Mouse (Mus musculus) midbrain, embryonic 15.5 days (tissue): Measurements from ENCODE around the gene Bbs9. TPM values are rescaled to one million over a fixed set of nuclear protein-coding genes. Genes with fewer than 3 reads are reported as not detected.

Experiments
- ATAC-seq: fragments of 200-750 bp; cut with Nextera tagmentation; replicated peaks from 2 replicates; pipeline ENCODE4 v1.8.0; 2017; ENCODE audit warnings: moderate TSS enrichment
- H3K27ac ChIP-seq: fragments of 300-500 bp; sonication (generic); 2 replicates; pipeline ENCODE4 v1.5.1; 2015; ENCODE audit warnings: mild to moderate bottlenecking, inconsistent platforms
- H3K27me3 ChIP-seq: fragments of 300-500 bp; sonication (generic); replicated peaks from 2 replicates; pipeline ENCODE4 v1.6.1; 2015; ENCODE audit warnings: inconsistent platforms
- H3K36me3 ChIP-seq: fragments of 300-500 bp; sonication (generic); replicated peaks from 2 replicates; pipeline ENCODE4 v1.6.1; 2015; ENCODE audit warnings: inconsistent platforms
- H3K4me1 ChIP-seq: fragments of 300-500 bp; sonication (generic); 2 replicates; pipeline ENCODE4 v1.6.1; 2015; ENCODE audit warnings: inconsistent platforms
- H3K4me2 ChIP-seq: fragments of 300-500 bp; sonication (generic); 2 replicates; pipeline ENCODE4 v1.6.1; 2015; ENCODE audit warnings: inconsistent platforms, mild to moderate bottlenecking, moderate library complexity
- H3K4me3 ChIP-seq: fragments of 300-500 bp; sonication (generic); 2 replicates; pipeline ENCODE4 v1.5.1; 2015; ENCODE audit warnings: mild to moderate bottlenecking, inconsistent platforms
- H3K9ac ChIP-seq: fragments of 300-500 bp; sonication (generic); 2 replicates; pipeline ENCODE4 v1.6.1; 2015; ENCODE audit warnings: mild to moderate bottlenecking, inconsistent platforms
- H3K9me3 ChIP-seq: fragments of 300-500 bp; sonication (generic); 2 replicates; pipeline ENCODE4 v1.6.1; 2016; ENCODE audit warnings: inconsistent platforms
- WGBS: fragments of 180-500 bp; shearing (Covaris S2); methylation state at CpG from one replicate; pipeline ENCODE4 v1.1.7; 2015; ENCODE audit warnings: mixed read lengths; 5-methylcytosine and 5-hydroxymethylcytosine counted together
- polyA plus RNA-seq: library from polyadenylated mRNA; unstranded; fragments of >200 nt; fragmentation: Nextera tagmentation; extraction: Ambion mirVana; gene quantifications from 2 replicates; pipeline ENCODE4 v1.2.1, GENCODE M21; 2015

The Bbs9 gene
- polyA plus RNA-seq, 1 experiment from 2014 or later: 25.0 TPM

GRCm38 (mm10) chr9:22759241-22759640, 283.7 kb downstream of the Bbs9 start:
- Histone ChIP-seq H3K4me1 (no peaks in the 10 kb centered on the region), H3K4me3 (no peak overlapping the region), H3K9ac (no peak overlapping the region), H3K36me3 (no peaks in the 10 kb centered on the region), H3K27me3 (no peaks in the 10 kb centered on the region), H3K9me3 (no peaks in the 10 kb centered on the region), H3K4me2 (no peak overlapping the region), H3K27ac (no peak overlapping the region)
- WGBS: 62% methylated on average over 3 of the region's 3 CpGs
- ATAC-seq: no peak

- H3K27me3 ChIP-seq: no peaks in the 10 kb centered on the region
- 69% methylated on average over 4 of the region's 4 CpGs for WGBS
- no peak overlapping the region for H3K9ac ChIP-seq
- H3K9me3 ChIP-seq: no peaks in the 10 kb centered on the region
- no peaks in the 10 kb centered on the region for H3K4me1 ChIP-seq
- no peak overlapping the region for H3K4me3 ChIP-seq
- ATAC-seq: no peak
- H3K27ac ChIP-seq: no peak overlapping the region
- H3K36me3 ChIP-seq: no peaks in the 10 kb centered on the region
- H3K4me2 ChIP-seq: no peak overlapping the region
Observed at GRCm38 (mm10) chr9:22760376-22760775, 284.9 kb downstream of the Bbs9 start.

DNA sequence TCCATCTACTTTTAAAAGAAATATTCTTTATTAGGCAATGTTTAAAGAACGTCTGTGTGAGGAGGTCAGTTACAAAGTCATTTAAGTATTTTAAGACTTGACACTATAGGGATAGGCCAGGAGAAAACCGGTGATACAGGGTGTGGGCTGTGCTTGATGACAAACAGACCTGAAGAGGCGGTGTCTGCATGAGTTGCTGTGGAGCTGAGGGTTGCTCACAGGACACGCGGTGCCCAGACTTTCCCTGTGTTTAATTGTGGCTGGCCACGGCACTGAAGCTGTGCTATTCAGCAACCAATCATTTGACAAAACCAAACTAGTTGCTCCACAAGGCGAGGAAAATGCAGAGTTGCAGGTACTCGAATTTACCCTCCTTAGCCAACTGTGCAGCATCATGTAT, 286.0 kb downstream of the Bbs9 start:
- H3K4me3 ChIP-seq: no peak overlapping the region
- H3K4me1 ChIP-seq: no peaks in the 10 kb centered on the region
- H3K9me3 ChIP-seq: no peaks in the 10 kb centered on the region
- H3K9ac ChIP-seq: no peak overlapping the region
- no peak for ATAC-seq
- no peak overlapping the region for H3K27ac ChIP-seq
- H3K36me3 ChIP-seq: no peaks in the 10 kb centered on the region
- 86% methylated on average over 8 of the region's 8 CpGs for WGBS
- H3K4me2 ChIP-seq: no peak overlapping the region
- H3K27me3 ChIP-seq: no peaks in the 10 kb centered on the region

DNA sequence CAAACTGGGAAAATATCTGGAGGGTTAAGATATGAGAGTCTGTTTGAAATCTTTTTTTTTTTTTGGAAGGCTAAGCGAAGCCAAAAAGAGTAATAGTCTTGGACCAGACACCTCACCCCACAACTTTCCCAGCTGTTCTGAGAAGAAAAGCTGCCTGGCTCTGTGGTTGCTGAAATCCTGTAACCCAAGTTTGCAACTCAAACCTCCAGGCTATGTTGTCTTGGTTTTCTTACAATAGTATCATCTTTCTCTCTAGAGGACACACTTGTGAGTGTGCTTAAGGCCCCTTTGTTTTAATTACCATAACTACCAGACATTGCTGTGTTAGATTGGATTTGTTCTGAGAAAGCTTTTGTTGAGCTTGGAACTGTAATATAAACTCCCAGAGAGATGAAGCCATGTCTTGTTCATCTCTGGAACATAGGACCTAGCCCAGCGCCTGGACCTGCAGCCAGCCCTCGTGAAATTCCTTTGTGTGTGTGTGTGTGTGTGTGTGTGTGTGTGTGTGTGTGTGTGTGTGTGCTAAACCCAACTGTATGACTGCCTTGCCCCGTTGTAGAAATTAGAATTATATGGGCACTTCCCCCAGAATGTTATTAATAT, 290.2 kb downstream of the Bbs9 start:
- H3K4me2 ChIP-seq: no peak overlapping the region
- 84% methylated on average over 4 of the region's 4 CpGs for WGBS
- no peaks in the 10 kb centered on the region for H3K36me3 ChIP-seq
- no peaks in the 10 kb centered on the region for H3K4me1 ChIP-seq
- no peaks in the 10 kb centered on the region for H3K9me3 ChIP-seq
- H3K27ac ChIP-seq: no peak overlapping the region
- no peak overlapping the region for H3K9ac ChIP-seq
- no peaks in the 10 kb centered on the region for H3K27me3 ChIP-seq
- no peak overlapping the region for H3K4me3 ChIP-seq
- no peak for ATAC-seq

GRCm38 (mm10) chr9:22767154-22767553, 291.6 kb downstream of the Bbs9 start:
- Histone ChIP-seq H3K4me3 (no peak overlapping the region), H3K36me3 (no peaks in the 10 kb centered on the region), H3K9ac (no peak overlapping the region), H3K27ac (no peak overlapping the region), H3K4me2 (no peak overlapping the region), H3K4me1 (no peaks in the 10 kb centered on the region), H3K9me3 (no peaks in the 10 kb centered on the region), H3K27me3 (no peaks in the 10 kb centered on the region)
- 86% methylated on average over 5 of the region's 5 CpGs for WGBS
- ATAC-seq: no peak

- 79% methylated on average over 3 of the region's 3 CpGs for WGBS
- H3K4me1 ChIP-seq: no peaks in the 10 kb centered on the region
- H3K4me2 ChIP-seq: no peak overlapping the region
Observed at GRCm38 (mm10) chr9:22767860-22768259, 292.3 kb downstream of the Bbs9 start.

DNA sequence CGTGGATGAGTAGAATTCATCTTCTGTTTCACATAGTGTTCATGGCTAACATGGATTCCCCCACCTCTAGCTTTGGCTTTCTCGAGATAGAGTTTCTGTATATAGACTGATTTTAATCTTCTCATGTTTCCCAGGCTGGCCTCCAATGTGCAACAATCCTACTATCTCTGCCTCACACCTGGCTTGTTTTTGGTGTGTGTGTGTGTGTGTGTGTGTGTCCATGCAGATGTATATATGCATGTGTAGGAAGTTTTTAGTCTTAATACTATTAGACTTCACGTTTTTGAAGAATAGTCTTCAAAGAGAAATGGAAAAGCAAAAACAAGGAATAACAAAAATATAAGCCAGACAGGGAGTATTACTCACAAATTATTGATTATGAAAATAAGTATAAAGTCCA, 296.3 kb downstream of the Bbs9 start:
- ATAC-seq: no peak
- Histone ChIP-seq H3K27me3 (no peaks in the 10 kb centered on the region), H3K27ac (no peak overlapping the region), H3K9me3 (no peaks in the 10 kb centered on the region), H3K4me1 (no peaks in the 10 kb centered on the region), H3K4me3 (no peak overlapping the region), H3K9ac (no peak overlapping the region), H3K4me2 (no peak overlapping the region), H3K36me3 (no peaks in the 10 kb centered on the region)
- 95% methylated on average over 3 of the region's 3 CpGs for WGBS

More at GRCm38 (mm10) chr9:22767860-22768259, 292.3 kb downstream of the Bbs9 start:
- Histone ChIP-seq H3K9ac (no peak overlapping the region), H3K27ac (no peak overlapping the region), H3K36me3 (no peaks in the 10 kb centered on the region), H3K9me3 (no peaks in the 10 kb centered on the region), H3K27me3 (no peaks in the 10 kb centered on the region), H3K4me3 (no peak overlapping the region)
- no peak for ATAC-seq

DNA sequence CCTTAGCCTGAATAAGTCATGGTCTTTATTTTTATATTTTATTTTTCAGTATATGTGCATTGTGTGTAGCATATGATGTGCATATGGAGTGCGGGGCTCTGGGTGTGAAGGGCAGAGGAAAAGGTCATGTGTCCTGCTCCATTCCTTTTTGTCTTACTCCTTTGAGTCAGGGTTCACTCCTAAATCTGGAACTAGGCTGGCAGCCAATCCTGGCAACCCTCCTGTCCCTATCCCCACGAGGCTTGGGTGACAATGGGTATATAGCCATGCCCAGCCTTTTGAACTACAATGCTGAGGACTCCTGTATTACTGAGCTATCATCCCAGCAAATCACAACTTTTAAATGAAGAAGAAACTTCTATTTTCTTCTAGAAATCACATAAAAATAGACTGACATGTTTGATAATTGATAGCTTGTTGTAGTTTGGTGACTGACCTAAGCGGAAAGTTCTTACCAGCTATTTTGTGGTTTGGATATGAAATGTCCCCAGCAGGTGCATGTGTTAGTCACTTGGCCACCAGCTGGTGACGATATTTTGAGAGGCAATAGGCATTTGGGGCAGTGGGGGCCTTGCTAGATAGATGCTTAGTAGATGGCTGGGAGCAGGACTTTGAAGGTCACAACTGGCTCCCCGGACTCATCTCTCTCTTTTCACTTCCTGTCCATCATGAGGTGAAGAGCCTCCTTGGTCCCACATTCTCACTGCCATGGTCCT, 300.9 kb downstream of the Bbs9 start:
- H3K9me3 ChIP-seq: no peaks in the 10 kb centered on the region
- H3K27ac ChIP-seq: no peak overlapping the region
- no peaks in the 10 kb centered on the region for H3K36me3 ChIP-seq
- no peak overlapping the region for H3K4me3 ChIP-seq
- WGBS: 82% methylated on average over 5 of the region's 5 CpGs
- H3K9ac ChIP-seq: no peak overlapping the region
- H3K4me1 ChIP-seq: no peaks in the 10 kb centered on the region
- no peak for ATAC-seq
- no peak overlapping the region for H3K4me2 ChIP-seq
- no peaks in the 10 kb centered on the region for H3K27me3 ChIP-seq

GRCm38 (mm10) chr9:22777425-22777824, 301.9 kb downstream of the Bbs9 start:
- ATAC-seq: no peak
- 93% methylated on average over 7 of the region's 7 CpGs for WGBS
- no peak overlapping the region for H3K4me2 ChIP-seq

GRCm38 (mm10) chr9:22779631-22780030, 304.1 kb downstream of the Bbs9 start:
- Histone ChIP-seq H3K4me1 (no peaks in the 10 kb centered on the region), H3K4me3 (no peak overlapping the region), H3K27me3 (no peaks in the 10 kb centered on the region), H3K4me2 (no peak overlapping the region), H3K27ac (no peak overlapping the region), H3K9me3 (no peaks in the 10 kb centered on the region), H3K36me3 (no peaks in the 10 kb centered on the region), H3K9ac (no peak overlapping the region)
- ATAC-seq: no peak
- 87% methylated on average over 6 of the region's 6 CpGs for WGBS

More at GRCm38 (mm10) chr9:22777425-22777824, 301.9 kb downstream of the Bbs9 start:
- Histone ChIP-seq H3K4me1 (no peaks in the 10 kb centered on the region), H3K9ac (no peak overlapping the region), H3K27me3 (no peaks in the 10 kb centered on the region), H3K27ac (no peak overlapping the region), H3K9me3 (no peaks in the 10 kb centered on the region), H3K4me3 (no peak overlapping the region), H3K36me3 (no peaks in the 10 kb centered on the region)

DNA sequence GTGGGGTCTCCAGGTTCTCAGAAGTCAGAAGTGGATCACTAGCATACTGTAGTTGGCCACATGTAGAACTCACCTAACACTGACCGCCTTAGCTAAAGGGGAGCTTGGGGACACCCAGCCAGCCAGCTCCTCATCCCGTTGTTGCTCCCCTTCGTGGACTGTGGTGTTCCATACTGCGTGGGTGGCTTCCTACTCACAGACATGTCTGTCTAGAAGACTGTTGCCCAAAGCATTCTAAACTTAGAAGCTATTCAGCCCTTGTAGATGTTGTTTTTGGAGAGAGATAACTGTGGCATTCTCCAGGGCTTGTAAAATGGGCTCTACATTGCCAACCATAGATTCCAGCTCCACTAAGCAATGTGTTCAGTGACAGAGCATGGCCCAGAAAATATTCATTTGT, 310.5 kb downstream of the Bbs9 start:
- 93% methylated on average over 4 of the region's 4 CpGs for WGBS
- no peaks in the 10 kb centered on the region for H3K27me3 ChIP-seq

GRCm38 (mm10) chr9:22788423-22788822, 312.9 kb downstream of the Bbs9 start:
- H3K27me3 ChIP-seq: no peaks in the 10 kb centered on the region
- no peak overlapping the region for H3K27ac ChIP-seq
- H3K4me1 ChIP-seq: no peaks in the 10 kb centered on the region
- ATAC-seq: no peak
- no peak overlapping the region for H3K4me3 ChIP-seq
- 96% methylated on average over 4 of the region's 4 CpGs for WGBS
- no peak overlapping the region for H3K4me2 ChIP-seq
- no peaks in the 10 kb centered on the region for H3K36me3 ChIP-seq
- no peaks in the 10 kb centered on the region for H3K9me3 ChIP-seq
- no peak overlapping the region for H3K9ac ChIP-seq

More for the DNA sequence above, 310.5 kb downstream of the Bbs9 start:
- H3K4me2 ChIP-seq: no peak overlapping the region
- H3K4me1 ChIP-seq: no peaks in the 10 kb centered on the region
- no peak overlapping the region for H3K9ac ChIP-seq
- ATAC-seq: no peak
- no peaks in the 10 kb centered on the region for H3K36me3 ChIP-seq
- no peak overlapping the region for H3K27ac ChIP-seq
- H3K4me3 ChIP-seq: no peak overlapping the region
- no peaks in the 10 kb centered on the region for H3K9me3 ChIP-seq

DNA sequence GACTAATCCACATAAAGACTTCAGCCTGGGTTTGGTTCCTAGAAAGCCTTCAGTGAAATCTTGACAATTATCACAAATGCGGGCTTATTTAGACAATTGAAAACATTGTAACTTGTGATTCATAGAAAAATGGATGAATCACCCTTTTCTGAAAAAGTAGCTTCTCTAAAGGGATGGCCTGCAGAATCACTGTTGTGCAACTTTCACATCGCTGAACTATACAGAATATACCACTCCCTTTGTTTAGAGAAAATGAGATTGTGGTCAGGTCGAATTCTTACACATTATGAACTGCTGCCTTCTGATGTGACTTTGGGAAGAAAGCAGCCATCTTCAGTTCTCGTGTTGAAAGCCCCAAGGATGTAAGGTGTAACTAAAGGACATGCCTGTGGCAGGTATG, 313.3 kb downstream of the Bbs9 start:
- Histone ChIP-seq H3K9me3 (no peaks in the 10 kb centered on the region), H3K27me3 (no peaks in the 10 kb centered on the region), H3K4me1 (no peaks in the 10 kb centered on the region), H3K27ac (no peak overlapping the region), H3K4me3 (no peak overlapping the region), H3K9ac (no peak overlapping the region), H3K36me3 (no peaks in the 10 kb centered on the region), H3K4me2 (no peak overlapping the region)
- ATAC-seq: no peak
- WGBS: 92% methylated on average over 4 of the region's 4 CpGs
